Mouse (Mus musculus) MEL (cell line): ENCODE results near the gene Sdsl.

ENCODE experiments used
- CHD2 ChIP-seq: IDR thresholded peaks from 2 replicates; pipeline ENCODE4 v1.6.1; 2011; ENCODE audit warnings: low read length, improper control_type of control experiment
- CTCF ChIP-seq, 3 experiments: IDR thresholded peaks in 2 of 3; conservative IDR thresholded peaks in 1 of 3; 2 replicates each; pipeline ENCODE4 v1.5.1; 2011 to 2012; ENCODE audit warnings: low read length in 3 of 3, low read depth in 2 of 3, mild to moderate bottlenecking in 2 of 3, improper control_type of control experiment in 1 of 3, inconsistent platforms in 1 of 3, mixed read lengths in 1 of 3, moderate library complexity in 1 of 3; ENCODE audit not compliant: control insufficient read depth in 1 of 3, insufficient read depth in 1 of 3, poor library complexity in 1 of 3, severe bottlenecking in 1 of 3
- ELF1 ChIP-seq: IDR thresholded peaks from 2 replicates; pipeline ENCODE4 v1.6.1; 2014; ENCODE audit warnings: low read depth, mild to moderate bottlenecking, inconsistent platforms, low read length, improper control_type of control experiment, moderate library complexity
- EP300 ChIP-seq, 2 experiments: IDR thresholded peaks; 2 replicates each; pipeline ENCODE4 v1.6.1; 2011; ENCODE audit warnings: improper control_type of control experiment in 2 of 2, low read length in 2 of 2, low read depth in 1 of 2, mild to moderate bottlenecking in 1 of 2
- GABPA ChIP-seq: IDR thresholded peaks from 2 replicates; pipeline ENCODE4 v1.6.1; 2012; ENCODE audit warnings: low read depth, mild to moderate bottlenecking, inconsistent platforms, low read length, improper control_type of control experiment, moderate library complexity
- GATA1 ChIP-seq: IDR thresholded peaks from 2 replicates; pipeline ENCODE4 v1.6.1; 2011; ENCODE audit warnings: low read depth, low read length, improper control_type of control experiment
- HCFC1 ChIP-seq: IDR thresholded peaks from 2 replicates; pipeline ENCODE4 v1.6.1; 2012; ENCODE audit warnings: low read depth, mild to moderate bottlenecking, inconsistent platforms, low read length, improper control_type of control experiment, moderate library complexity
- RAD21 ChIP-seq: IDR thresholded peaks from 2 replicates; pipeline ENCODE4 v1.6.1; 2011; ENCODE audit warnings: mild to moderate bottlenecking, low read depth, low read length, improper control_type of control experiment
- SMC3 ChIP-seq: IDR thresholded peaks from 2 replicates; pipeline ENCODE4 v1.6.1; 2011; ENCODE audit warnings: low read depth, low read length, improper control_type of control experiment
- TCF12 ChIP-seq: IDR thresholded peaks from 2 replicates; pipeline ENCODE4 v1.6.1; 2014; ENCODE audit warnings: low read depth, mild to moderate bottlenecking, inconsistent platforms, low read length, improper control_type of control experiment, moderate library complexity
- USF1 ChIP-seq: IDR thresholded peaks from 2 replicates; pipeline ENCODE4 v1.6.1; 2014; ENCODE audit warnings: low read depth, mild to moderate bottlenecking, inconsistent platforms, low read length, improper control_type of control experiment, moderate library complexity

GRCm38 (mm10) chr5:120481205-120481604 is 8.6 kb upstream of the Sdsl start:
- no peak for TF ChIP-seq GABPA
- no peak for TF ChIP-seq ELF1
- no peak for TF ChIP-seq SMC3
- TF ChIP-seq HCFC1 = no peak
- no peak for TF ChIP-seq CTCF (IDR thresholded peaks at IDR 0.05 in 2 of 3, conservative IDR thresholded peaks at IDR 0.05 in 1 of 3; ENCODE audit: control insufficient read depth in 1 of 3, insufficient read depth in 1 of 3, low read depth in 2 of 3, low read length in 3 of 3, poor library complexity in 1 of 3, severe bottlenecking in 1 of 3)
- TF ChIP-seq USF1 = no peak
- no peak for TF ChIP-seq RAD21
- TF ChIP-seq CHD2 = no peak
- no peak for TF ChIP-seq EP300 (IDR thresholded peaks at IDR 0.05; ENCODE audit: low read depth in 1 of 2, low read length in 2 of 2)
- no peak for TF ChIP-seq GATA1
- no peak for TF ChIP-seq TCF12
